Mouse (Mus musculus) CH12.LX (cell line): Measurements from ENCODE around the gene Apba2. TPM values are rescaled to one million over a fixed set of nuclear protein-coding genes. Genes with fewer than 3 reads are reported as not detected.

Experiments
- DNase-seq: peaks from one replicate; pipeline ENCODE4 v3.0.0-alpha.2; 2013; ENCODE audit errors: extremely low read depth
- H3K27ac ChIP-seq: 2 replicates; pipeline ENCODE4 v1.5.1; 2012; ENCODE audit warnings: low read depth, mild to moderate bottlenecking, control low read depth, moderate library complexity; ENCODE audit not compliant: insufficient read depth
- H3K27me3 ChIP-seq: replicated peaks from 2 replicates; pipeline ENCODE3; 2012; ENCODE audit warnings: inconsistent platforms
- H3K36me3 ChIP-seq, 2 experiments: replicated peaks in 1 of 2; 2 replicates each; pipeline versions ENCODE3 to v1.6.1; 2012; ENCODE audit warnings: inconsistent platforms in 1 of 2, low read length in 1 of 2, mild to moderate bottlenecking in 1 of 2, mixed read lengths in 1 of 2, moderate library complexity in 1 of 2; ENCODE audit not compliant: control insufficient read depth in 1 of 2, insufficient read depth in 1 of 2
- H3K4me1 ChIP-seq, 2 experiments: 2 replicates each; pipeline ENCODE4 v1.6.1; 2012; ENCODE audit warnings: inconsistent platforms in 1 of 2, moderate library complexity in 1 of 2; ENCODE audit not compliant: insufficient read depth in 2 of 2, control insufficient read depth in 1 of 2
- H3K4me2 ChIP-seq: 2 replicates; pipeline ENCODE4 v1.6.1; 2012; ENCODE audit warnings: low read depth, mild to moderate bottlenecking, control low read depth; ENCODE audit not compliant: poor library complexity, insufficient read depth, severe bottlenecking
- H3K4me3 ChIP-seq, 3 experiments: fragments of 150-350 bp in 1 of 3; sonication (generic) in 1 of 3; replicated peaks in 1 of 3; 2 replicates each; pipeline versions ENCODE3 to v1.5.1; 2011 to 2012; ENCODE audit warnings: low read depth in 2 of 3, low read length in 2 of 3, mild to moderate bottlenecking in 2 of 3, moderate library complexity in 2 of 3, control low read depth in 1 of 3, improper control_type of control experiment in 1 of 3, inconsistent platforms in 1 of 3, mixed read lengths in 1 of 3; ENCODE audit not compliant: poor library complexity in 1 of 3
- H3K79me2 ChIP-seq: replicated peaks from 2 replicates; pipeline ENCODE4 v1.6.1; 2012; ENCODE audit warnings: mild to moderate bottlenecking, moderate library complexity; ENCODE audit not compliant: control insufficient read depth, poor library complexity, insufficient read depth, severe bottlenecking; ENCODE audit errors: extremely low read depth
- H3K9ac ChIP-seq: 2 replicates; pipeline ENCODE4 v1.6.1; 2012; ENCODE audit warnings: low read depth, mild to moderate bottlenecking, control low read depth, moderate library complexity; ENCODE audit not compliant: insufficient read depth
- H3K9me3 ChIP-seq: replicated peaks from 2 replicates; pipeline ENCODE3; 2012; ENCODE audit warnings: low read length, inconsistent platforms, mixed read lengths
- CHD1 ChIP-seq: IDR thresholded peaks from 2 replicates; pipeline ENCODE4 v1.6.1; 2012; ENCODE audit warnings: low read depth, low read length, improper control_type of control experiment, inconsistent platforms
- CHD2 ChIP-seq: IDR thresholded peaks from 2 replicates; pipeline ENCODE4 v1.6.1; 2011; ENCODE audit warnings: low read length, improper control_type of control experiment
- EP300 ChIP-seq: IDR thresholded peaks from 2 replicates; pipeline ENCODE4 v1.6.1; 2011; ENCODE audit warnings: low read length, improper control_type of control experiment
- ETS1 ChIP-seq: conservative IDR thresholded peaks from 2 replicates; pipeline ENCODE4 v1.6.1; 2012; ENCODE audit warnings: low read depth, mild to moderate bottlenecking, inconsistent platforms, low read length, improper control_type of control experiment, moderate library complexity
- GABPA ChIP-seq: IDR thresholded peaks from 2 replicates; pipeline ENCODE4 v1.6.1; 2012; ENCODE audit warnings: low read depth, low read length, improper control_type of control experiment, inconsistent platforms; ENCODE audit not compliant: insufficient replicate concordance
- IRF4 ChIP-seq: IDR thresholded peaks from 2 replicates; pipeline ENCODE4 v1.6.1; 2014; ENCODE audit warnings: low read depth, mild to moderate bottlenecking, inconsistent platforms, low read length, improper control_type of control experiment
- JUN ChIP-seq: IDR thresholded peaks from 2 replicates; pipeline ENCODE4 v1.6.1; 2011; ENCODE audit warnings: low read depth, mild to moderate bottlenecking, low read length, improper control_type of control experiment, moderate library complexity; ENCODE audit not compliant: insufficient read depth
- KAT2A ChIP-seq: IDR thresholded peaks from 2 replicates; pipeline ENCODE4 v1.6.1; 2012; ENCODE audit warnings: low read length, improper control_type of control experiment, inconsistent platforms; ENCODE audit not compliant: insufficient replicate concordance
- MAZ ChIP-seq: IDR thresholded peaks from 2 replicates; pipeline ENCODE4 v1.6.1; 2012; ENCODE audit warnings: low read depth, mild to moderate bottlenecking, inconsistent platforms, low read length, improper control_type of control experiment, moderate library complexity
- MXI1 ChIP-seq: IDR thresholded peaks from 2 replicates; pipeline ENCODE4 v1.6.1; 2011; ENCODE audit warnings: mild to moderate bottlenecking, low read depth, low read length, improper control_type of control experiment
- MYC ChIP-seq: IDR thresholded peaks from 2 replicates; pipeline ENCODE4 v1.6.1; 2011; ENCODE audit warnings: low read depth, mild to moderate bottlenecking, improper control_type of control experiment, low read length
- NELFE ChIP-seq: IDR thresholded peaks from 2 replicates; pipeline ENCODE4 v1.6.1; 2011; ENCODE audit warnings: low read depth, low read length, improper control_type of control experiment
- PAX5 ChIP-seq: IDR thresholded peaks from 2 replicates; pipeline ENCODE4 v1.6.1; 2012; ENCODE audit warnings: low read length, inconsistent platforms, mixed read lengths
- POLR2A ChIP-seq: IDR thresholded peaks from 2 replicates; pipeline ENCODE4 v1.6.1; 2011; ENCODE audit warnings: low read depth, mild to moderate bottlenecking, improper control_type of control experiment, low read length
- POLR2AphosphoS2 ChIP-seq: IDR thresholded peaks from 2 replicates; pipeline ENCODE4 v1.6.1; 2011; ENCODE audit warnings: low read depth, low read length, improper control_type of control experiment
- RCOR1 ChIP-seq: conservative IDR thresholded peaks from 2 replicates; pipeline ENCODE4 v1.6.1; 2012; ENCODE audit warnings: low read depth, mild to moderate bottlenecking, inconsistent platforms, low read length, improper control_type of control experiment
- SIN3A ChIP-seq: IDR thresholded peaks from 2 replicates; pipeline ENCODE4 v1.6.1; 2012; ENCODE audit warnings: low read length, improper control_type of control experiment, inconsistent platforms
- TBP ChIP-seq: conservative IDR thresholded peaks from 2 replicates; pipeline ENCODE4 v1.6.1; 2011; ENCODE audit warnings: low read depth, low read length, improper control_type of control experiment
- TCF12 ChIP-seq: IDR thresholded peaks from 2 replicates; pipeline ENCODE4 v1.6.1; 2014; ENCODE audit warnings: low read depth, mild to moderate bottlenecking, inconsistent platforms, low read length, improper control_type of control experiment
- USF1 ChIP-seq: IDR thresholded peaks from 2 replicates; pipeline ENCODE4 v1.6.1; 2014; ENCODE audit warnings: low read depth, mild to moderate bottlenecking, inconsistent platforms, low read length, improper control_type of control experiment
- ZC3H11A ChIP-seq: IDR thresholded peaks from 2 replicates; pipeline ENCODE4 v1.6.1; 2012; ENCODE audit warnings: low read depth, mild to moderate bottlenecking, inconsistent platforms, low read length, improper control_type of control experiment
- ZKSCAN1 ChIP-seq: IDR thresholded peaks from 2 replicates; pipeline ENCODE4 v1.6.1; 2012; ENCODE audit warnings: low read depth, inconsistent platforms, low read length, improper control_type of control experiment, borderline replicate concordance
- ZMIZ1 ChIP-seq: IDR thresholded peaks from 2 replicates; pipeline ENCODE4 v1.6.1; 2012; ENCODE audit warnings: low read depth, mild to moderate bottlenecking, inconsistent platforms, low read length, improper control_type of control experiment
- dilution Hi-C: fragments of 300-500 bp; cut with MboI; formaldehyde crosslinking; loops from 2 replicates; pipeline ENCODE4 v1.14.3; 2020; ENCODE audit warnings: low sequenced_read_pairs; ENCODE audit not compliant: extremely low pct_unique_long_range_greater_than_20kb, extremely low pct_ligation_motif_present
- in situ Hi-C: fragments of 300-500 bp; cut with MboI; formaldehyde crosslinking; loops from 3 replicates; pipeline ENCODE4 v1.14.3; 2019; ENCODE audit warnings: low sequenced_read_pairs, low pct_ligation_motif_present, low pct_unique_long_range_greater_than_20kb, mixed read lengths
- polyA plus RNA-seq: library from polyadenylated mRNA; unstranded; fragments of >175 nt; gene quantifications from 2 replicates; pipeline ENCODE4 v1.2.1, GENCODE M21; 2012; ENCODE audit warnings: low read depth; ENCODE audit not compliant: insufficient read length
- total RNA-seq, 2 experiments: library from RNA; depleted of rRNA; stranded (reverse); fragments of 300-350 nt in 1 of 2; fragments of >200 nt in 1 of 2; gene quantifications; 2 replicates each; pipeline ENCODE4 v1.2.3; 2012 to 2014

Apba2 gene
- total and polyA plus RNA-seq, 3 experiments: 0.19 TPM; not detected in 2

GRCm38 (mm10) chr7:64691831-64692230, 190.3 kb downstream of the Apba2 start:
- Histone ChIP-seq H3K27ac (no peak overlapping the region), H3K9ac (no peak overlapping the region), H3K4me3 (no peak overlapping the region), H3K79me2 (no peaks in the 10 kb centered on the region), H3K36me3 (no peaks in the 10 kb centered on the region), H3K27me3 (peaks cover 34% of the 10 kb centered on the region), H3K9me3 (no peaks in the 10 kb centered on the region), H3K4me2 (no peak overlapping the region), H3K4me1 (no peaks in the 10 kb centered on the region)
- no peak for DNase-seq
- in situ Hi-C loops: no loop called here
- TF ChIP-seq SIN3A: no peak
- TF ChIP-seq TCF12: no peak
- TF ChIP-seq MXI1: no peak
- TF ChIP-seq POLR2A: no peak
- no peak for TF ChIP-seq POLR2AphosphoS2
- no peak for TF ChIP-seq MYC
- TF ChIP-seq KAT2A: no peak
- TF ChIP-seq ETS1: no peak
- no peak for TF ChIP-seq EP300
- TF ChIP-seq NELFE: no peak
- TF ChIP-seq RCOR1: no peak
- TF ChIP-seq ZC3H11A: no peak
- no peak for TF ChIP-seq PAX5
- TF ChIP-seq JUN: no peak
- no peak for TF ChIP-seq CHD1
- no peak for TF ChIP-seq IRF4
- dilution Hi-C loops: no loop called here

- Histone ChIP-seq H3K79me2 (no peaks in the 10 kb centered on the region), H3K27me3 (peaks cover 47% of the 10 kb centered on the region), H3K27ac (no peak overlapping the region), H3K9ac (no peak overlapping the region), H3K4me2 (no peak overlapping the region), H3K9me3 (no peaks in the 10 kb centered on the region)
- DNase-seq: no peak
- in situ Hi-C loops: no loop called here
- TF ChIP-seq TCF12 (no peak), ZMIZ1 (no peak), TBP (no peak), GABPA (no peak), USF1 (no peak), EP300 (no peak), CHD2 (no peak), KAT2A (no peak), ZKSCAN1 (no peak), MAZ (no peak)
- TF ChIP-seq, all 38 proteins: peak for 0
- dilution Hi-C loops: no loop called here
- H3K4me1 ChIP-seq: no peaks in the 10 kb centered on the region
- H3K36me3 ChIP-seq: no peaks in the 10 kb centered on the region
- H3K4me3 ChIP-seq: no peak overlapping the region
These were observed 193.4 kb downstream of the Apba2 start for GRCm38 (mm10) chr7:64694937-64695336.
